Mouse (Mus musculus): ENCODE data around the gene Rnf150. TPM values are rescaled to one million over a fixed set of nuclear protein-coding genes. Genes with fewer than 3 reads are reported as not detected.

The Rnf150 gene
- polyA plus RNA-seq, 1 experiment from 2014 or later = 2.7 TPM

DNA sequence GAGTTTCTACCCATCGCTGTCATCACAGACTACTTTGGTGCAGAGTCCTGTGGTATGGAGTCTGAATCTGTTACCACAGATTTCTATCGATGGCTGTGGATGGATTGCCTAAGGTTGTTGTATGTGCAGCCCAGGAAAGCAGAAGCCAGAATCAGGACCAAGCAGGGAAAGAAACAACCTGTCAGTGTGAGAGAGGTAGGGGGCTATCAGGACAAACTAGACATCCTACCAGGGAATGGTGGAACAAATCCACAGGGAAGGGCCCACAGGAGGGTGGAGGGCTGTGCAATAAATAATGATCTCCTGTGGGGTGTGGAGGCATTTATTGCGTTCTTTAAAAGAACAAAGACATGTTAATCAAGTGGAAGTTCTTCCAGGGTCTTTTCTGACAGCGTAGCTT, 56.5 kb downstream of the Rnf150 start:
- Histone ChIP-seq H3K27me3 (replicated peaks) (no peaks in the 10 kb centered on the region), H3K4me3 (no peak overlapping the region), H3K9ac (no peak overlapping the region), H3K36me3 (replicated peaks) (no peaks in the 10 kb centered on the region), H3K27ac (no peak overlapping the region), H3K4me2 (no peak overlapping the region), H3K4me1 (no peaks in the 10 kb centered on the region), H3K9me3 (no peaks in the 10 kb centered on the region)
- 63% methylated on average over 4 of the region's 4 CpGs for WGBS
- ATAC-seq (replicated peaks) = no peak

DNA sequence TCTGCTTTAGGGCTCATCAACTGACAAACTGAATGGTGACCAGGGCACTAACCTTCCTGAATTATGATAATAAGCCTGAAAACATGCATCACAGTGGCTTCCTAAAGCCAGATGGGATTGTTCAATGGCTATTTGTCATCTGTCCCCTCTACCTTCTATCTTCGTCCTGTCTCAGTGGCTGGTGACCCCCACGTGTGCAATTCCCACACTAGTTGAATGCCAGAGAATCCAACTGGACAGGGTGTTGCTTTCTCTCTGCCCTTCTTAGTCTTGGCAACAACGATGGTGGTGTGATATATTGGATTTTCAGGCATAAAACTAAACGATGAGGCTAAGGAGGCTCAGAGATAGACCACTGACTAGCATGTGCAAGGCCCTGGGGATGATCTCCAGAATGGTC, 57.0 kb downstream of the Rnf150 start:
- no peak overlapping the region for H3K27ac ChIP-seq
- H3K9me3 ChIP-seq = no peaks in the 10 kb centered on the region
- no peak for ATAC-seq (replicated peaks)
- H3K36me3 ChIP-seq (replicated peaks) = no peaks in the 10 kb centered on the region
- 65% methylated on average over 4 of the region's 4 CpGs for WGBS
- no peaks in the 10 kb centered on the region for H3K4me1 ChIP-seq
- no peak overlapping the region for H3K9ac ChIP-seq
- no peak overlapping the region for H3K4me2 ChIP-seq
- H3K4me3 ChIP-seq = no peak overlapping the region
- H3K27me3 ChIP-seq (replicated peaks) = no peaks in the 10 kb centered on the region

DNA sequence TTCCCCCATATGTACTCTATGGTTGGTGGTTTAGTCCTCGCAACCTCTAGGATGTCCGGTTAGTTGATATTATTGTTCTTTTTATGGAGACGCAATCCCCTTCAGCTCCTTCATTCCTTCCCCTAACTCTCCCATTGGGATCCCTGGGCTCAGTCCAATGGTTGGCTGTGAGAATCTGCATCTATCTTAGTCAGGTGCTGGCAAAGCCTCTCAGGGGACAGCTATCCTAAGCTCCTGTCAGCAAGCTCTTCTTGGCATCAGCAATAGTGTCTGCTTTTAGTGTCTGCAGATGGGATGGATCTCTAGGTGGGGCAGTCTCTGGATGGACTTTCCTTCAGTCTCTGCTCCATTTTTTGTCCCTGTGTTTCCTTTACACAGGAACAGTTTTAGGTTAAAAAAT, 62.1 kb downstream of the Rnf150 start:
- Histone ChIP-seq H3K9ac (no peak overlapping the region), H3K27me3 (replicated peaks) (no peaks in the 10 kb centered on the region), H3K4me2 (no peak overlapping the region), H3K36me3 (replicated peaks) (no peaks in the 10 kb centered on the region), H3K4me1 (no peaks in the 10 kb centered on the region), H3K27ac (no peak overlapping the region), H3K4me3 (no peak overlapping the region), H3K9me3 (no peaks in the 10 kb centered on the region)
- no peak for ATAC-seq (replicated peaks)
- WGBS = 96% methylated on average over 3 of the region's 3 CpGs

DNA sequence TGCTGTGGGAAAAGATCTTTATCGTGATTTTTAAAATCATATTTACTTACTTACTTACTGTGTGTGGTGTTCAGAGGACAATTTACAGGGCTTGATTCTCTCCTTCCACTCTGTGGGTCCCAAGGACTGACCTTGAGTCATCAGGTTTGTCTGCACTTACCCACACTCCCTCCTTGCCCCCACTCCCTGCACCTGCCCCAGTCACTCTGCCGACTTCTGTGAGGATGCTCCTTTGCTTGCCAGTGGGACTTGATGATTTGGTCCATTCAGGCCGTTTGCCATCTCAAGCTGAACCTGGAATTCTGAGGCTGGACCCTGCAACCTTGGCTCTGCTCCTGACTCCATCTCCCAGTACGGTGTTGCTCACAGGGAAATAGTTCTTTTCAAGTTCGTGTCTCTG, 63.4 kb downstream of the Rnf150 start:
- Histone ChIP-seq H3K9ac (no peak overlapping the region), H3K27ac (no peak overlapping the region), H3K4me3 (no peak overlapping the region), H3K4me1 (no peaks in the 10 kb centered on the region), H3K27me3 (replicated peaks) (no peaks in the 10 kb centered on the region), H3K36me3 (replicated peaks) (no peaks in the 10 kb centered on the region), H3K4me2 (no peak overlapping the region), H3K9me3 (no peaks in the 10 kb centered on the region)
- ATAC-seq (replicated peaks) = no peak
- WGBS = 87% methylated on average over 5 of the region's 5 CpGs

DNA sequence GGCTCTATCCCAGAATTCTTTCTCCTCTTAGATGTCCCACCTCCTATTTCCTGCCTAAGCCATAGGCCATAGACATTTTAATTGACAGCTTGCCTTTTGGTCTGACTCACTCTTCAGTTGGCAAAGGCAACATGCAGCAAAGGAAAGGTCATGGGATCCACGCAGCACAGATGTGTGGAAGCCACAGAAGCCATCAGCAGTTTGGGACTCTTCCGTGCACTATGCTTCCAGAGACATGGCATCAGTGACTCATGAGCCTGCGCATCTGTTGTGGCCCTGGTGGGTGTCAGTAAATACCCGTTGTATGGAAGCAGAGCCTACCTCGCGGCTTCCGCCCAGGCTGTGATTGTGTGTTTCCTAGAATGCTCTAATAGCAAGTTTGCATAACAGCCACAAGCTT, 68.4 kb downstream of the Rnf150 start:
- Histone ChIP-seq H3K4me1 (no peaks in the 10 kb centered on the region), H3K9me3 (no peaks in the 10 kb centered on the region), H3K4me2 (no peak overlapping the region), H3K27ac (no peak overlapping the region), H3K27me3 (replicated peaks) (no peaks in the 10 kb centered on the region), H3K9ac (no peak overlapping the region), H3K4me3 (no peak overlapping the region), H3K36me3 (replicated peaks) (no peaks in the 10 kb centered on the region)
- ATAC-seq (replicated peaks) = no peak
- WGBS = 94% methylated on average over 7 of the region's 7 CpGs

DNA sequence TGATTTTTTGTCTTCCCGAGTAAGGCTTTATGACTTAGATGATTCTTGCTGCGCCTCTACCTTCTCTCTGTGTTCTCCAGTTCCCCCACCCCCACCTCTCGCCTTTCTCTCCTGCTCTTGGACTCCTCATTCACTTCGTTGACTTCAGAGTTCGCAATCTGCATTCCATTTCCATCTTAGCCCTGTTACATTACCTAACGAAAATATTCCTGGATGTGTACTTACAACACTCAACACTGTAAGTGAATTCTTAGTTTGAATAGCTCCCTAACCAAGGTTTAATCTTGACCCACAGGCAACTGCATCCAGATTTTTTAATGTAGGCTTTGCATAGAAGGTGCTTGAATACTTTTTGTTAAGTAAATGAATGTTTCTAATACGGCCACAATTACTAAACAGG, 73.0 kb downstream of the Rnf150 start:
- no peak overlapping the region for H3K9ac ChIP-seq
- H3K27me3 ChIP-seq (replicated peaks) = no peaks in the 10 kb centered on the region
- no peaks in the 10 kb centered on the region for H3K36me3 ChIP-seq (replicated peaks)
- no peak overlapping the region for H3K4me3 ChIP-seq
- no peak overlapping the region for H3K4me2 ChIP-seq
- no peak overlapping the region for H3K27ac ChIP-seq
- WGBS = 90% methylated on average over 7 of the region's 7 CpGs
- no peaks in the 10 kb centered on the region for H3K9me3 ChIP-seq
- H3K4me1 ChIP-seq = no peaks in the 10 kb centered on the region
- ATAC-seq (replicated peaks) = no peak

DNA sequence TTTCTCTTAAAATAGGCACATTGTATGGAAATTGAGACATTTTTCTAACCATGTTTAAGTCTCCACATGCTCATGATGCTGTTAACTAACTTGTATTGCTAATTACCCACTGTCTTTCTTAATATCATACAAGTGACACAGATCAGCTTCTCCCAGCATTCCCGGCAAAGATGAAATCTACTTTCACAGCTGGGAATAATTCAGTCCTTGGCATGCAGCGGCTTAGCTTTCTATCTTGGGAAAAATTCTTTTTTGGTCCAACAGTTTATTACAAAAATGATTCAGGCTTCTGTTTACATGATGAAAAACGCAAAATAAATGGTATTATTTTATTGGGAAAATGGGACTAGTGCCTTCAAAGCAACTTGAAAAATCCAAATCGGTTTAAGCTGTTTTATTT, 73.7 kb downstream of the Rnf150 start:
- ATAC-seq (replicated peaks) = no peak
- Histone ChIP-seq H3K27me3 (replicated peaks) (no peaks in the 10 kb centered on the region), H3K9ac (no peak overlapping the region), H3K4me3 (no peak overlapping the region), H3K36me3 (replicated peaks) (no peaks in the 10 kb centered on the region), H3K9me3 (no peaks in the 10 kb centered on the region), H3K27ac (no peak overlapping the region), H3K4me1 (no peaks in the 10 kb centered on the region), H3K4me2 (no peak overlapping the region)
- 66% methylated on average over 4 of the region's 4 CpGs for WGBS

DNA sequence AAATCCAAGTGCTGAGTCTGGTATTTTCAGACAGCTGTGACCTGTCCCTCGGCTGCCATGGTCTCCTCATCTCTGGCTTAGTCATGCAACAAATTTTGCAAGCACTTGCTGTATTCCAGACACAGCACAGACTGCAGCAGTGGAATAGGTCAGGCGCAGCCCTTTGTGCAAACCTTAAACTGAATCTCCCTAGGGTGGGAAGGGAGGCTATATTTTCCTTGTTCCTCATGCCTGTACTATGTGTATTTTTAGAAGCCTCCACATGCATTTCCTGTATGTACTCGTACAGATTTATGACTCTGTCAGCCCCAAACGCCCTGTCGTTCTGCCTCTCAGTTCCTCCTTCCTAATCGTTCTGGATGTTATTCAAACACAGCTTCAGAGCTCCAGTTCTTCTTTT, 76.8 kb downstream of the Rnf150 start:
- Histone ChIP-seq H3K9ac (no peak overlapping the region), H3K9me3 (no peaks in the 10 kb centered on the region), H3K27me3 (replicated peaks) (no peaks in the 10 kb centered on the region), H3K4me3 (no peak overlapping the region), H3K4me2 (no peak overlapping the region), H3K36me3 (replicated peaks) (no peaks in the 10 kb centered on the region), H3K27ac (no peak overlapping the region), H3K4me1 (0 out of 2 replicates have a peak, but pooled peaks cover 5% of the 10 kb centered on the region)
- no peak for ATAC-seq (replicated peaks)
- 66% methylated on average over 6 of the region's 6 CpGs for WGBS

DNA sequence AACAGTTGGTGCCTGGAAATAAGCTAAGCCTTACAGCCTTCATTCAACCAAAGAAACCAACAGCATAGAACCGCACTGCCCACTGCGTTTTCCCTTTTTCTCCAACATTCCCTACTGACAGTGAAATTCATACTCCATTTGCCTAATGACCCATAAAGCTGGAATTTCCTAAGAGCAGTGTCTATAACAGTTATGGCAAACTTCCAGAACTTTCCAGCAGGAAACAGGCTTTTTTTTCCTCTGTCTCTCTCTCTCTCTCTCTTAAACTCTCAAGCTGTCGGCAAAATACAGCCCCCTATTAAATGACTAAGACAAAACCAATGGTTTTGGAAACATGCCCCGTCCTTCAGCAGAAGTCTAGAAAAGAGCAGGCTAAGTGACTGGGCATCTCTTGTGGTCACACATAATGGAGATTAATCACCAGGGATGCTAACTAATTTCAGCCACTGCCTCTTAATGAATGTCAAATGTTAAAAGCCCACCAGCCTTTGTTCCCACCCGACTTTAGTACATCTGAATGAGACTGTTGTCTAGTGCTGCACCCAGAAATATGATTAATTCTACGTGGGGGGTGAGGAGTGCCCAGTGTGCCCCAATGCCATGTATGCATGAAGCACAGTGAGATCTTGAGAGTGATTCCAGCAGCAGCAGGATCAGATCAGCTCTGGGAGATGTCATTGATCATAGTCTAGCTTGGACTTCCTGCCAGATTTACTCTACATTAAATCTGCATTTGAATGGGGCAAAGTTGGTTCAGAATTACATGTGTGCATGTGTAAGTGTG, 80.3 kb downstream of the Rnf150 start:
- Histone ChIP-seq H3K9me3 (no peaks in the 10 kb centered on the region), H3K4me3 (no peak overlapping the region), H3K9ac (no peak overlapping the region), H3K27me3 (replicated peaks) (no peaks in the 10 kb centered on the region), H3K27ac (no peak overlapping the region), H3K4me2 (no peak overlapping the region), H3K4me1 (0 out of 2 replicates have a peak, but pooled peaks cover 5% of the 10 kb centered on the region), H3K36me3 (replicated peaks) (no peaks in the 10 kb centered on the region)
- WGBS = 47% methylated on average over 6 of the region's 6 CpGs
- ATAC-seq (replicated peaks) = peak; percentile 29; the same call in 1 of the 2 replicates

DNA sequence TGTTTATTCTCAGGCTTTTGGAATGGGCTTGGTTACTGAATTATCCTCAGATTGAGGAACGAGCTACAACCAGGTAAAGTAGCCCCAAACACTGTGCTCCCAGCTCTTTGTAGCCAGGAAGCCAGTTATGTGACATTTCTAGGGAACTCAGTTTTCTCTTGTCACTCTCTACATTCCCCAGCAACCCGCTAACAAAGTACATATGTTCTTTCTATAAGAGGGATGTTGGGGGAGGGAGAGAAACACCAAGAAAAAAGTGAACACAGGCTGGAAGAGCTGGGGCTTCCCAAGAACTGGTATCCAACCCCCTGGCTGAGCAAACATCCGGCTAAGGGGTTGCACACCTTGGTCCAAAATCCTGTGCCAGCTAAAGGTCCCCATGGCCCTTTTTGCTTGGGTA, 82.7 kb downstream of the Rnf150 start:
- Histone ChIP-seq H3K36me3 (replicated peaks) (no peaks in the 10 kb centered on the region), H3K4me3 (no peak overlapping the region), H3K27me3 (replicated peaks) (no peaks in the 10 kb centered on the region), H3K9me3 (no peaks in the 10 kb centered on the region), H3K4me1 (0 out of 2 replicates have a peak, but pooled peaks cover 5% of the 10 kb centered on the region), H3K27ac (no peak overlapping the region), H3K9ac (no peak overlapping the region), H3K4me2 (no peak overlapping the region)
- no peak for ATAC-seq (replicated peaks)
- 85% methylated on average over 3 of the region's 3 CpGs for WGBS

DNA sequence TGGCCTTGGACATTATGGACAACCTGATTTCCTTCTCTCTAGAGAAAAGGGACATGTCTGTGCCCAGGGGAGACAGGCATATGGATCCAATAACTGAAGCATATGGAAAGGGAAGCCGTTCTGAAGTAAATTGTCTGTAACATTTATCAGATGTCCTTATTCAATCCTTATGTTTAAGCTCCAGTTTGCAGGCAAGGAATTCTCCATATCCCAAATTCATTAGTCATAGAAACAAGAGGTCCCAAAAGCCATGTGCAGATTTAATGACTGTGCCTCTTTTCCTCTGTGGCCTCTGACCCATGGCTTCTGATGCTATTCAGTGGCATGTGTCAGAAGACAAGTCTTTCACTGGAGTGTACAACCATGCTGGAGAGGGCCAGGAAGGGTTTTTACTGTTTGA, 83.5 kb downstream of the Rnf150 start:
- Histone ChIP-seq H3K27me3 (replicated peaks) (no peaks in the 10 kb centered on the region), H3K9ac (no peak overlapping the region), H3K4me1 (0 out of 2 replicates have a peak, but pooled peaks cover 5% of the 10 kb centered on the region), H3K9me3 (no peaks in the 10 kb centered on the region), H3K36me3 (replicated peaks) (no peaks in the 10 kb centered on the region), H3K4me3 (no peak overlapping the region), H3K4me2 (no peak overlapping the region), H3K27ac (no peak overlapping the region)
- no peak for ATAC-seq (replicated peaks)
- WGBS = 88% methylated on average over 1 of the region's 1 CpGs

DNA sequence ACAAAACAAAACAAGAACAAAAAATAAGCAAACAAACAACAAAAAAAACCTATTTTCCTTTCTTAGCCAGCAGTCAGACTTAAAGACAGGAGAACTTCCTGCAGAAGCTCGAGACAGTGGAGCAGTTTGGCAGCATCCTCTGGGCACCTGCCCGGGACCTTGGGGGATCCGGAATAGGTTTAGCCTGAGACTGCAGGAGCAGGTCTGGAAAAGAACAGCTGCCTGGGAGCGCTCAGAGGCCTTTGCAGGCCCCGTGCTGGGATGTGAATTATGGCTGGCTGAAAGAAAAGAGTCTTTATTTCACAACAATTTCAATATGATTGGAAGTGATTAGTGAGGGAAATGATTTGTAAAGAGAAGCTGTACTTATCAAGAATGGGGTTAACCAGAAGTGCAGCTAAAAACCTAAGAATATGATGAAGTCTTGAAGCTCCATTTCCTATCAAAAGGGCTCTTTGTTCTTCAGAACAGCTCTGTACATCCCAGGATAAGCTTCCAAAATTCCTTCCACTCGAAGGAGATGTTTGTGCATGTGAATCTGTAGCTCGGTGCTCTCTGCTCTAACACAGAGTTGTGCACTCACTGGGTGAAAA, 92.1 kb downstream of the Rnf150 start:
- Histone ChIP-seq H3K27ac (no peak overlapping the region), H3K9me3 (no peaks in the 10 kb centered on the region), H3K9ac (no peak overlapping the region), H3K4me1 (no peaks in the 10 kb centered on the region), H3K4me3 (no peak overlapping the region), H3K4me2 (no peak overlapping the region), H3K36me3 (replicated peaks) (no peaks in the 10 kb centered on the region), H3K27me3 (replicated peaks) (no peaks in the 10 kb centered on the region)
- no peak for ATAC-seq (replicated peaks)
- 54% methylated on average over 7 of the region's 7 CpGs for WGBS

DNA sequence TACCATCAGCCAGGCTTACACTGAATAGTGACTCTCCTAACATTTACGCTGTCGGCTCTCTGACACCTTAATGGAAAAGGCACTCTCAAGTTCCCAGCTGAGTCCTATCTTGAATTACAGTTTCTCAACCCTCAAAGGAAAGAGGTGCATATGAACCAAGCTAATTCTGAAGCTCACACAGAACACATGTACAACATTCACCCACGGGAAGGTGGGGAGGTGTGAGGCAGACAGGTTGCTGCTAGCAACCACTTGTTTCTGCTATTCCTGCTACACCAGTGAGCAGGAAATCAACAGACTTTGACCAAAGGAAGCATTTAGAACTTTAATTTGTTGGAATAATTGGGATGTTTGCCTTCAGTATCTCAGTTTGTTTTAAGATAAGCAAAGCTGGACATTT, 96.3 kb downstream of the Rnf150 start:
- no peak overlapping the region for H3K9ac ChIP-seq
- WGBS = 80% methylated on average over 3 of the region's 3 CpGs
- H3K27me3 ChIP-seq (replicated peaks) = no peaks in the 10 kb centered on the region
- H3K4me3 ChIP-seq = no peak overlapping the region
- H3K36me3 ChIP-seq (replicated peaks) = no peaks in the 10 kb centered on the region
- no peaks in the 10 kb centered on the region for H3K9me3 ChIP-seq
- no peak overlapping the region for H3K4me2 ChIP-seq
- no peaks in the 10 kb centered on the region for H3K4me1 ChIP-seq
- no peak for ATAC-seq (replicated peaks)
- no peak overlapping the region for H3K27ac ChIP-seq

Data from midbrain, embryonic 15.5 days (tissue).